Mouse (Mus musculus): ENCODE data around the gene Nln. TPM values are rescaled to one million over a fixed set of nuclear protein-coding genes. Genes with fewer than 3 reads are reported as not detected.

The Nln gene
- polyA plus RNA-seq, 1 experiment from 2014 or later: 66.4 TPM

DNA sequence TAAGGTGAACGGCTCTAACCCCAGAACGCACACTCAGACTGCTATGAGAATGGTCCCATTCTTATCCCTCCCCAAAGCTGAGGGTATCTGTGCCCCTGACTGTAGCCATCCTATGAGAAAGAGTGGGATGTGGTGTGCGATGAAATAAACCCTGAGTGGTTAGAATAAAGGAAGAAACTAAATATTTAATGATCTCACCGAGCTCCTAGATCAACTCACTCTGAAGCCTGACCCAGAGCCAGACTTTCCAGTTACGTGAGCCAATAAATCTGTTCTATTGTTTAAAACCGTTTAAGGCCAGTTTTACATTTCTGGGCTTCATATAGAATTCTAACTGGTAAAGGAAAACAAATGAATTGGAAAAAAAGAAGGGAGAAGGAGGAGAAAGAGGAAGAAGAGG lies 32.4 kb downstream of the Nln start:
- Histone ChIP-seq H3K4me3 (ENCODE audit: low read length) (no peak overlapping the region), H3K4me1 (ENCODE audit: control insufficient read depth, insufficient read depth, low read depth, low read length) (no peaks in the 10 kb centered on the region), H3K9me3 (ENCODE audit: control insufficient read depth, low read length) (no peaks in the 10 kb centered on the region), H3K36me3 (ENCODE audit: control insufficient read depth, insufficient read depth, low read length) (peaks cover 5% of the 10 kb centered on the region), H3K27me3 (replicated peaks; ENCODE audit: control insufficient read depth, insufficient read depth, low read length) (no peaks in the 10 kb centered on the region), H3K27ac (ENCODE audit: low read depth, low read length) (no peak overlapping the region), H3K9ac (ENCODE audit: low read depth, low read length) (no peak overlapping the region), H3K4me2 (ENCODE audit: low read length) (no peak overlapping the region)
- WGBS: 76% methylated on average over 6 of the region's 6 CpGs
- ATAC-seq: no peak

DNA sequence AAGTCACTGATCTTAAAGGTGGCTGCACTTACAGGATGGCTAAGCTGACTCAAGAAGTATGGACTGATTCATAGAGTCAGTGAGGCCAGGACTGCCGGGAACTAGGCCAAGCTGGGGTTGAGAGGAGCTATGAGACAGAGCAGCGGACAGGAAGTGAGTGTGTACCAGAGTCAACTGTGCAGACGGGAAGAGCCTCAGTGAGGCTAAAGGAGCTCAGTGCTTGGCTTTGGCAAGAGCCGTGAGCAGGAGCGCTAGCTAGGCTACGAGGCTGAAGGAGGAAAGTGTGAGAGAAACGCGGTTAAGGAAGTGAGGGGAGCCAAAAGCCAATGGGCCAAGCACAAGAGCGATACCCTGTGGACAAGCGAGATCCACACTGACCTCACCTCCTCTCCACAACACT lies 34.7 kb downstream of the Nln start:
- H3K9ac ChIP-seq (ENCODE audit: low read depth, low read length): no peak overlapping the region
- H3K4me3 ChIP-seq (ENCODE audit: low read length): no peak overlapping the region
- no peaks in the 10 kb centered on the region for H3K27me3 ChIP-seq (replicated peaks; ENCODE audit: control insufficient read depth, insufficient read depth, low read length)
- peaks cover 8% of the 10 kb centered on the region for H3K36me3 ChIP-seq (ENCODE audit: control insufficient read depth, insufficient read depth, low read length)
- no peaks in the 10 kb centered on the region for H3K4me1 ChIP-seq (ENCODE audit: control insufficient read depth, insufficient read depth, low read depth, low read length)
- WGBS: 84% methylated on average over 10 of the region's 10 CpGs
- ATAC-seq: no peak; the same call in 1 of the 2 replicates
- H3K9me3 ChIP-seq (ENCODE audit: control insufficient read depth, low read length): no peaks in the 10 kb centered on the region
- H3K27ac ChIP-seq (ENCODE audit: low read depth, low read length): no peak overlapping the region
- H3K4me2 ChIP-seq (ENCODE audit: low read length): no peak overlapping the region

DNA sequence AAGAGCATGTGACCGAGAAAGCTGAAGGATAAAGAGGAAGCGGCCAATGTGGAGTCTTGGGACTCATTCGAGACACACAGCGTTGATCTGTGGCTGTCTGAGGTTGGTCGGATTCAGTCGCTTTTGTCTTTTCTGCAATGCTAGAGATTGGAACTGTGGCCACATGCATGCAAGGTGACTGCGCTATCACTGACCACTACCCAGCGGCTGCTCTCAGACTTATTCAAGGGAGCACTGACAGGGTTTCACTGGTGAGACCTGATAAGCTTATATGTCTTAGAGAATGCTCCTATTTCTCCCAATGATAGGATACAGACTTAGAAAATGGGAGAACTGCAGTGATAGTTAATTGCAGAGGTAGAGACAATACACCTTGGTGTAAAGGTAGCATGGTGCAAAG lies 35.2 kb downstream of the Nln start:
- H3K9ac ChIP-seq (ENCODE audit: low read depth, low read length): no peak overlapping the region
- no peak for ATAC-seq
- H3K4me2 ChIP-seq (ENCODE audit: low read length): no peak overlapping the region
- no peak overlapping the region for H3K4me3 ChIP-seq (ENCODE audit: low read length)
- H3K36me3 ChIP-seq (ENCODE audit: control insufficient read depth, insufficient read depth, low read length): peaks cover 8% of the 10 kb centered on the region
- 94% methylated on average over 8 of the region's 8 CpGs for WGBS
- H3K9me3 ChIP-seq (ENCODE audit: control insufficient read depth, low read length): no peaks in the 10 kb centered on the region
- H3K27ac ChIP-seq (ENCODE audit: low read depth, low read length): no peak overlapping the region
- no peaks in the 10 kb centered on the region for H3K27me3 ChIP-seq (replicated peaks; ENCODE audit: control insufficient read depth, insufficient read depth, low read length)
- no peaks in the 10 kb centered on the region for H3K4me1 ChIP-seq (ENCODE audit: control insufficient read depth, insufficient read depth, low read depth, low read length)

DNA sequence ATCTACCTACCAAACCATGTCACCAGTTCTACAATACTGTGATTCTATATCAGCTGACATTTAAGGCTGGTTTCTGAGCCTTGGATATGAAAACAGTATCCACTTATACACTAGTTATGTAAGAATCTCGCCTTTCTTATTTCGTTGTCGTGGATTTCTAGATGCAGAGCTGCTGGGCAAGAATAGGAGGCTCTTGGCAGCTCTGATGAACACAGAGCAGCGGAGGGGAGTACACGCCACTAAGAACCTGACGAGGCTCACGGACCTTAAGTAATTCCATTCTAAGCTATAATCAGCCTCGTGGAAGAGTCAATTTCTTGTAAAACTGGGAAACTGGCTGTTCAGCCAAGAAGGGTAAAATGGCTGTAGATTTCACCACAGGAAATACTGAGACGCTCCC lies 37.1 kb downstream of the Nln start:
- Histone ChIP-seq H3K9me3 (ENCODE audit: control insufficient read depth, low read length) (no peaks in the 10 kb centered on the region), H3K9ac (ENCODE audit: low read depth, low read length) (no peak overlapping the region), H3K27me3 (replicated peaks; ENCODE audit: control insufficient read depth, insufficient read depth, low read length) (no peaks in the 10 kb centered on the region), H3K4me1 (ENCODE audit: control insufficient read depth, insufficient read depth, low read depth, low read length) (no peaks in the 10 kb centered on the region), H3K4me3 (ENCODE audit: low read length) (no peak overlapping the region), H3K4me2 (ENCODE audit: low read length) (no peak overlapping the region), H3K36me3 (ENCODE audit: control insufficient read depth, insufficient read depth, low read length) (peaks cover 18% of the 10 kb centered on the region), H3K27ac (ENCODE audit: low read depth, low read length) (no peak overlapping the region)
- ATAC-seq: no peak
- 90% methylated on average over 9 of the region's 9 CpGs for WGBS

DNA sequence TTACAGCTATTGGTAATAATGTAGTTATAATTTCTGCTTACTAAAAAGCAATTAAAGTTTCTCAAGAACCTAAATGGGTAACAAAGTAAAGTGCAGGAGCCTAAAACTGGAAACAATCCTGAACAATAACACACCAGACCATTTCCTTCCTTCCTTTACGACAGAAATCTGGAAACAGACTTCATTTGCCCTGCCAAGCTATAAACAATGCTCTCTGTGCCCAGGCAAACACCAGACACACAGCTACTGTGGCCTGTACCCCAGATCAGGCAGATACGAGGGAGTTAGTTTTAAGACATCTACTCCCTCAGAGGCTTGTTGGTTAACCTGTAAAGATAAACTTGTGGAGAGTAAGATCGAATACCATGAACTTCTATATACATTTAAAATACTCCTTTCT lies 38.7 kb downstream of the Nln start:
- H3K27me3 ChIP-seq (replicated peaks; ENCODE audit: control insufficient read depth, insufficient read depth, low read length): no peaks in the 10 kb centered on the region
- H3K9ac ChIP-seq (ENCODE audit: low read depth, low read length): no peak overlapping the region
- no peak overlapping the region for H3K27ac ChIP-seq (ENCODE audit: low read depth, low read length)
- WGBS: 76% methylated on average over 3 of the region's 3 CpGs
- H3K36me3 ChIP-seq (ENCODE audit: control insufficient read depth, insufficient read depth, low read length): peaks cover 18% of the 10 kb centered on the region
- no peak overlapping the region for H3K4me2 ChIP-seq (ENCODE audit: low read length)
- no peaks in the 10 kb centered on the region for H3K9me3 ChIP-seq (ENCODE audit: control insufficient read depth, low read length)
- no peaks in the 10 kb centered on the region for H3K4me1 ChIP-seq (ENCODE audit: control insufficient read depth, insufficient read depth, low read depth, low read length)
- no peak for ATAC-seq
- no peak overlapping the region for H3K4me3 ChIP-seq (ENCODE audit: low read length)

DNA sequence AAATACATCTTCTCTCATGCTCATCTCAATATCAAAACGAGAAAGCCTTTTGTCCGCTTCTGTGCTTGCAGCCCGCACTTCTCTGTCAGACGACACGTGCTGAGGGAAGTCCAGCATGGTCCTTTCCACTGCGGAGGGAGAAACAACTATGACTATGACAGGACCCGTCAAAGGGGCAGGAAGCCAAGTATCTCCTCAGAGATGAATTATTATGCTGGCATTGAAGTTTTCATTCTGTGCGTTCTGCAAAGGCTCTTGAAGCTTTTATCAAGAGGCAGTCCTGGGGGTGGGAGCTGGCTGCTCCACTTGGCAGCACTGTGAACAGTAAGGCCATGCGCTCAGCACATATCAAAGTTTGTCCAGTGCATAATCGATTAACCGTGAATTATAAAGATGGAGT lies 40.2 kb downstream of the Nln start:
- H3K27ac ChIP-seq (ENCODE audit: low read depth, low read length): no peak overlapping the region
- peaks cover 18% of the 10 kb centered on the region for H3K36me3 ChIP-seq (ENCODE audit: control insufficient read depth, insufficient read depth, low read length)
- ATAC-seq: no peak
- no peaks in the 10 kb centered on the region for H3K9me3 ChIP-seq (ENCODE audit: control insufficient read depth, low read length)
- H3K4me3 ChIP-seq (ENCODE audit: low read length): no peak overlapping the region
- H3K4me2 ChIP-seq (ENCODE audit: low read length): no peak overlapping the region
- H3K27me3 ChIP-seq (replicated peaks; ENCODE audit: control insufficient read depth, insufficient read depth, low read length): no peaks in the 10 kb centered on the region
- H3K4me1 ChIP-seq (ENCODE audit: control insufficient read depth, insufficient read depth, low read depth, low read length): no peaks in the 10 kb centered on the region
- no peak overlapping the region for H3K9ac ChIP-seq (ENCODE audit: low read depth, low read length)
- WGBS: 82% methylated on average over 11 of the region's 11 CpGs

DNA sequence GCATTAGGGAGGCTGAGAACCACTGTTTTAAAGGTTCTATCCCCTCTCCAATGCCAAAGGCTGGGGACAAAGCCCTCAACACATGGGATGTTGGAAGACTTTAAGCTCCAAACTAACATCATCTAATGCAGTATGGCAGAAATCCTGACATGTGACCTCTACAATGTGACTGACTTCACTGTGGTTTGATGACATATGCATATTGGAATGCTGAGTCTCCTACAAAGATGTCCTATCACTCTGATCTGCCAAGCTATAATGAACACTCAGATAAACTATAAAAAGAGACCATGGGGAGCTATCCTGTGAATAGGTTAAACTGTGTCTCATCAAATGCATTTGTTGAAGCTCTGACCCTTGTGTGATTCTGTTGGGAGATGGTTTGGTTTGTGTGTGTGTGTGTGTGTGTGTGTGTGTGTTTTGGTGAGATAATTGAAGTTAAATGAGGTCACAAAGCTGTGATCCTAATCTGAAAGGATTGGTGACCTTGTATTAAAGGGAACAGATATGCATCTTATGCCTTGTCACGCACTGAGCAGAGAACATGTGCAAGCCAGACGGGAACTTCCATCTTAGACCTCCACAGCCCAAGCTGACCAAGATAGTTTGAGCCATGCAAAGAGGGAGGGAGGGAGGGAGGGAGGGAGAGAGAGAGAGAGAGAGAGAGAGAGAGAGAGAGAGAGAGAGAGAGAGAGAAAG lies 43.6 kb downstream of the Nln start:
- Histone ChIP-seq H3K9ac (ENCODE audit: low read depth, low read length) (no peak overlapping the region), H3K4me1 (ENCODE audit: control insufficient read depth, insufficient read depth, low read depth, low read length) (no peaks in the 10 kb centered on the region), H3K27me3 (replicated peaks; ENCODE audit: control insufficient read depth, insufficient read depth, low read length) (no peaks in the 10 kb centered on the region), H3K36me3 (ENCODE audit: control insufficient read depth, insufficient read depth, low read length) (peaks cover 19% of the 10 kb centered on the region), H3K27ac (ENCODE audit: low read depth, low read length) (no peak overlapping the region), H3K4me2 (ENCODE audit: low read length) (no peak overlapping the region), H3K9me3 (ENCODE audit: control insufficient read depth, low read length) (no peaks in the 10 kb centered on the region), H3K4me3 (ENCODE audit: low read length) (no peak overlapping the region)
- 73% methylated on average over 2 of the region's 2 CpGs for WGBS
- no peak for ATAC-seq

DNA sequence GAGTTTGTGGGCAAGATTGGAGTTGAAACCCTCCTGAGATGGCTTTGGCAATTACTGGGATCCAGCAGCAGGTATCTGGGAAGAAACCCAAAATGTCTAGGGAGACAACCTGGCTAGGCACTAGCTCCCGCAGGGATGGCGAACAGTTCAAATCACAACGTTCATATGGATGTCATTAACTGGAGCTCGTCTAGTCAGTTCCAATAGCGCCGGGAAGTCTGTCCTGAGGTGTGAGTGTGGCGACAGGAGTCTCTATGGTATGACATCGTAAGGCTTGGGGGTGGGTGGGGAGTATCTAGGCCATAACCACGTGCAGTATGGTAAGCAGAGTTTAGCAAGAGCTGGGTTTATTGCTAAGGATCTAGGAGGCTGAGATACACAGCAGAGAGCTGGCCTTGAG lies 46.4 kb downstream of the Nln start:
- no peaks in the 10 kb centered on the region for H3K4me1 ChIP-seq (ENCODE audit: control insufficient read depth, insufficient read depth, low read depth, low read length)
- 76% methylated on average over 9 of the region's 9 CpGs for WGBS
- no peak overlapping the region for H3K9ac ChIP-seq (ENCODE audit: low read depth, low read length)
- no peaks in the 10 kb centered on the region for H3K9me3 ChIP-seq (ENCODE audit: control insufficient read depth, low read length)
- H3K4me2 ChIP-seq (ENCODE audit: low read length): no peak overlapping the region
- ATAC-seq: no peak
- no peak overlapping the region for H3K27ac ChIP-seq (ENCODE audit: low read depth, low read length)
- no peaks in the 10 kb centered on the region for H3K27me3 ChIP-seq (replicated peaks; ENCODE audit: control insufficient read depth, insufficient read depth, low read length)
- H3K4me3 ChIP-seq (ENCODE audit: low read length): no peak overlapping the region
- peaks cover 19% of the 10 kb centered on the region for H3K36me3 ChIP-seq (ENCODE audit: control insufficient read depth, insufficient read depth, low read length)

DNA sequence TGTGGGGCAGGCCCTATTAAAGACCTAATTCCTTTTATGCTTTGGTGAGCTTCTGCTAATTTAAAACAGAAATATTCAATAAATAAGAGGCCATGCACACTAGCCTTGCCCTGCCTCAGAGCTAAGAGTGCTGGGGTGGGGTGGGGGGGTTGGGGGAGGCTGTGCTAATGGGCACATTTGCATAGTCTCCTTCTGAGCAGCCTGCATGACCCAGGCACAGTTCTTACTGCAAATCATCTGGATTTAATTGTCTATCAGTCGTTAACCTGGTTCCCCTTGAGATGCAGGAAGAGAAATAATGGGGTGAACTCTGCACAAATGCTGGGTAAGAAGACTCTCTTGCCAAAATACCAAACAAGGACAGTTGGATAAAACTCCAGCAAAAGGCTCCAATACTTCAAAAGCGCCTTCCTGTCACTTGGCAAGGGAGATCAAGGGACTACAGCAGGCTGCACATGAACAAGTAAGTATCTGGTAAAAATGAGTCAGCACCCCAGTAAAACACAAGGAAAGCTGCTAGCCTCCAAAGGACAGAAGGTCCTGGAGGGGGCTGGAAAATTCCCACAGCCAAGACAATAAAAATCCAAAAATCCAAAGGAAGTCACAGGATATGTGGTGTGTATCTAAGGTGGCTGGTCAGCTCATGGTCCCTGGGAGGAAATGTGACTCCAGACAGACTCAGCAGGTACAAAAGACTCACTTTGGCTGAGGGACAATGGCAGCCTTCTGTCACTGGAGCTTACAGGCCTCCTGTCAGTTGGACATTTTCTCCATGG lies 47.3 kb downstream of the Nln start:
- H3K9ac ChIP-seq (ENCODE audit: low read depth, low read length): no peak overlapping the region
- no peak overlapping the region for H3K4me3 ChIP-seq (ENCODE audit: low read length)
- H3K27ac ChIP-seq (ENCODE audit: low read depth, low read length): no peak overlapping the region
- 64% methylated on average over 2 of the region's 2 CpGs for WGBS
- H3K9me3 ChIP-seq (ENCODE audit: control insufficient read depth, low read length): no peaks in the 10 kb centered on the region
- no peaks in the 10 kb centered on the region for H3K4me1 ChIP-seq (ENCODE audit: control insufficient read depth, insufficient read depth, low read depth, low read length)
- H3K36me3 ChIP-seq (ENCODE audit: control insufficient read depth, insufficient read depth, low read length): peaks cover 19% of the 10 kb centered on the region
- ATAC-seq: no peak
- H3K4me2 ChIP-seq (ENCODE audit: low read length): no peak overlapping the region
- H3K27me3 ChIP-seq (replicated peaks; ENCODE audit: control insufficient read depth, insufficient read depth, low read length): no peaks in the 10 kb centered on the region
